Mouse (Mus musculus): Measurements from ENCODE around the gene Slc2a13. TPM values are rescaled to one million over a fixed set of nuclear protein-coding genes. Genes with fewer than 3 reads are reported as not detected.

The Slc2a13 gene
- polyA plus RNA-seq, 1 experiment from 2014 or later: 1.7 TPM

- H3K27me3 ChIP-seq (ENCODE audit: control insufficient read depth, insufficient read depth, low read length): peaks cover 7% of the 10 kb centered on the region; the same call in 1 of the 2 replicates
- ATAC-seq (ENCODE audit: low FRiP score): peak; percentile 90
- peak overlapping the region; percentile 70 for H3K4me2 ChIP-seq
- H3K4me3 ChIP-seq (ENCODE audit: low read depth, low read length): peak overlapping the region; percentile 58
- 0% methylated on average over 62 of the region's 91 CpGs for WGBS
- 0 out of 2 replicates have a peak, but pooled peaks cover 2% of the 10 kb centered on the region for H3K4me1 ChIP-seq (ENCODE audit: control insufficient read depth, insufficient read depth, low read length)
- no peaks in the 10 kb centered on the region for H3K36me3 ChIP-seq (ENCODE audit: control insufficient read depth, insufficient read depth, low read length)
- H3K27ac ChIP-seq (ENCODE audit: low read depth, low read length): 0 out of 2 replicates have a peak overlapping the region, but pooled peaks have one; percentile 8
- H3K9me3 ChIP-seq (ENCODE audit: control insufficient read depth, low read length): no peaks in the 10 kb centered on the region
- no peak for DNase-seq (ENCODE audit: low spot score, missing footprints)
- peak overlapping the region; percentile 62 for H3K9ac ChIP-seq (ENCODE audit: low read length)
Observed at GRCm38 (mm10) chr15:91572421-91573069, 516 bp downstream of the Slc2a13 start.

- peak overlapping the region; percentile 62 for H3K9ac ChIP-seq (ENCODE audit: low read length)
- peaks cover 7% of the 10 kb centered on the region; the same call in 1 of the 2 replicates for H3K27me3 ChIP-seq (ENCODE audit: control insufficient read depth, insufficient read depth, low read length)
- H3K27ac ChIP-seq (ENCODE audit: low read depth, low read length): no peak overlapping the region
- DNase-seq (ENCODE audit: low spot score, missing footprints) (peak; percentile 93), ATAC-seq (ENCODE audit: low FRiP score) (no peak)
- H3K4me2 ChIP-seq: peak overlapping the region; percentile 70
- 0 out of 2 replicates have a peak, but pooled peaks cover 2% of the 10 kb centered on the region for H3K4me1 ChIP-seq (ENCODE audit: control insufficient read depth, insufficient read depth, low read length)
- peak overlapping the region; percentile 58 for H3K4me3 ChIP-seq (ENCODE audit: low read depth, low read length)
- no peaks in the 10 kb centered on the region for H3K9me3 ChIP-seq (ENCODE audit: control insufficient read depth, low read length)
- 5% methylated on average over 8 of the region's 8 CpGs for WGBS
- no peaks in the 10 kb centered on the region for H3K36me3 ChIP-seq (ENCODE audit: control insufficient read depth, insufficient read depth, low read length)
Observed at GRCm38 (mm10) chr15:91571981-91572380, 1.1 kb downstream of the Slc2a13 start.

- peaks cover 3% of the 10 kb centered on the region; the same call in 1 of the 2 replicates for H3K27me3 ChIP-seq (ENCODE audit: control insufficient read depth, insufficient read depth, low read length)
- H3K4me3 ChIP-seq (ENCODE audit: low read depth, low read length): no peak overlapping the region
- H3K9me3 ChIP-seq (ENCODE audit: control insufficient read depth, low read length): no peaks in the 10 kb centered on the region
- DNase-seq (ENCODE audit: low spot score, missing footprints) (no peak), ATAC-seq (ENCODE audit: low FRiP score) (no peak)
- no peaks in the 10 kb centered on the region for H3K4me1 ChIP-seq (ENCODE audit: control insufficient read depth, insufficient read depth, low read length)
- no peak overlapping the region for H3K4me2 ChIP-seq
- no peak overlapping the region for H3K27ac ChIP-seq (ENCODE audit: low read depth, low read length)
- WGBS: 87% methylated on average over 8 of the region's 8 CpGs
- H3K36me3 ChIP-seq (ENCODE audit: control insufficient read depth, insufficient read depth, low read length): no peaks in the 10 kb centered on the region
- no peak overlapping the region for H3K9ac ChIP-seq (ENCODE audit: low read length)
Observed at GRCm38 (mm10) chr15:91566784-91567183, 6.3 kb downstream of the Slc2a13 start.

- Histone ChIP-seq H3K27me3 (ENCODE audit: control insufficient read depth, insufficient read depth, low read length) (no peaks in the 10 kb centered on the region), H3K36me3 (ENCODE audit: control insufficient read depth, insufficient read depth, low read length) (no peaks in the 10 kb centered on the region), H3K27ac (ENCODE audit: low read depth, low read length) (no peak overlapping the region), H3K4me2 (no peak overlapping the region), H3K4me1 (ENCODE audit: control insufficient read depth, insufficient read depth, low read length) (no peaks in the 10 kb centered on the region), H3K9ac (ENCODE audit: low read length) (no peak overlapping the region), H3K4me3 (ENCODE audit: low read depth, low read length) (no peak overlapping the region), H3K9me3 (ENCODE audit: control insufficient read depth, low read length) (no peaks in the 10 kb centered on the region)
- no peak for DNase-seq (ENCODE audit: low spot score, missing footprints)
- no peak for ATAC-seq (ENCODE audit: low FRiP score)
- WGBS: 91% methylated on average over 11 of the region's 11 CpGs
Observed at GRCm38 (mm10) chr15:91565025-91565605, 7.9 kb downstream of the Slc2a13 start.

GRCm38 (mm10) chr15:91561728-91562127 is 11.3 kb downstream of the Slc2a13 start:
- Histone ChIP-seq H3K27ac (ENCODE audit: low read depth, low read length) (no peak overlapping the region), H3K4me2 (no peak overlapping the region), H3K4me3 (ENCODE audit: low read depth, low read length) (no peak overlapping the region), H3K4me1 (ENCODE audit: control insufficient read depth, insufficient read depth, low read length) (no peaks in the 10 kb centered on the region), H3K9me3 (ENCODE audit: control insufficient read depth, low read length) (no peaks in the 10 kb centered on the region), H3K27me3 (ENCODE audit: control insufficient read depth, insufficient read depth, low read length) (no peaks in the 10 kb centered on the region), H3K36me3 (ENCODE audit: control insufficient read depth, insufficient read depth, low read length) (no peaks in the 10 kb centered on the region), H3K9ac (ENCODE audit: low read length) (no peak overlapping the region)
- DNase-seq (ENCODE audit: low spot score, missing footprints): no peak
- ATAC-seq (ENCODE audit: low FRiP score): no peak
- 89% methylated on average over 6 of the region's 6 CpGs for WGBS

GRCm38 (mm10) chr15:91555336-91555736 is 17.7 kb downstream of the Slc2a13 start:
- no peaks in the 10 kb centered on the region for H3K36me3 ChIP-seq (ENCODE audit: control insufficient read depth, insufficient read depth, low read length)
- no peaks in the 10 kb centered on the region for H3K9me3 ChIP-seq (ENCODE audit: control insufficient read depth, low read length)
- no peaks in the 10 kb centered on the region for H3K4me1 ChIP-seq (ENCODE audit: control insufficient read depth, insufficient read depth, low read length)
- H3K4me2 ChIP-seq: no peak overlapping the region
- no peak overlapping the region for H3K27ac ChIP-seq (ENCODE audit: low read depth, low read length)
- WGBS: 84% methylated on average over 6 of the region's 6 CpGs
- H3K4me3 ChIP-seq (ENCODE audit: low read depth, low read length): no peak overlapping the region
- no peaks in the 10 kb centered on the region for H3K27me3 ChIP-seq (ENCODE audit: control insufficient read depth, insufficient read depth, low read length)
- DNase-seq (ENCODE audit: low spot score, missing footprints): no peak
- H3K9ac ChIP-seq (ENCODE audit: low read length): no peak overlapping the region
- no peak for ATAC-seq (ENCODE audit: low FRiP score)

GRCm38 (mm10) chr15:91548586-91549268 is 24.3 kb downstream of the Slc2a13 start:
- H3K27ac ChIP-seq (ENCODE audit: low read depth, low read length): no peak overlapping the region
- H3K27me3 ChIP-seq (ENCODE audit: control insufficient read depth, insufficient read depth, low read length): no peaks in the 10 kb centered on the region
- DNase-seq (ENCODE audit: low spot score, missing footprints) (no peak), ATAC-seq (ENCODE audit: low FRiP score) (no peak)
- H3K36me3 ChIP-seq (ENCODE audit: control insufficient read depth, insufficient read depth, low read length): no peaks in the 10 kb centered on the region
- no peaks in the 10 kb centered on the region for H3K9me3 ChIP-seq (ENCODE audit: control insufficient read depth, low read length)
- H3K4me3 ChIP-seq (ENCODE audit: low read depth, low read length): no peak overlapping the region
- no peaks in the 10 kb centered on the region for H3K4me1 ChIP-seq (ENCODE audit: control insufficient read depth, insufficient read depth, low read length)
- no peak overlapping the region for H3K4me2 ChIP-seq
- H3K9ac ChIP-seq (ENCODE audit: low read length): no peak overlapping the region
- WGBS: 84% methylated on average over 12 of the region's 12 CpGs

GRCm38 (mm10) chr15:91544586-91544985 is 28.5 kb downstream of the Slc2a13 start:
- Histone ChIP-seq H3K9me3 (ENCODE audit: control insufficient read depth, low read length) (no peaks in the 10 kb centered on the region), H3K27ac (ENCODE audit: low read depth, low read length) (no peak overlapping the region), H3K4me3 (ENCODE audit: low read depth, low read length) (no peak overlapping the region), H3K9ac (ENCODE audit: low read length) (no peak overlapping the region), H3K4me1 (ENCODE audit: control insufficient read depth, insufficient read depth, low read length) (no peaks in the 10 kb centered on the region), H3K27me3 (ENCODE audit: control insufficient read depth, insufficient read depth, low read length) (no peaks in the 10 kb centered on the region), H3K36me3 (ENCODE audit: control insufficient read depth, insufficient read depth, low read length) (no peaks in the 10 kb centered on the region), H3K4me2 (no peak overlapping the region)
- DNase-seq (ENCODE audit: low spot score, missing footprints): no peak
- no peak for ATAC-seq (ENCODE audit: low FRiP score)
- WGBS: 80% methylated on average over 4 of the region's 4 CpGs

GRCm38 (mm10) chr15:91538439-91538838 is 34.6 kb downstream of the Slc2a13 start:
- ATAC-seq (ENCODE audit: low FRiP score): no peak
- no peaks in the 10 kb centered on the region for H3K4me1 ChIP-seq (ENCODE audit: control insufficient read depth, insufficient read depth, low read length)
- no peak overlapping the region for H3K27ac ChIP-seq (ENCODE audit: low read depth, low read length)
- H3K9me3 ChIP-seq (ENCODE audit: control insufficient read depth, low read length): no peaks in the 10 kb centered on the region
- no peaks in the 10 kb centered on the region for H3K36me3 ChIP-seq (ENCODE audit: control insufficient read depth, insufficient read depth, low read length)
- H3K27me3 ChIP-seq (ENCODE audit: control insufficient read depth, insufficient read depth, low read length): no peaks in the 10 kb centered on the region
- no peak for DNase-seq (ENCODE audit: low spot score, missing footprints)
- H3K4me3 ChIP-seq (ENCODE audit: low read depth, low read length): no peak overlapping the region
- no peak overlapping the region for H3K4me2 ChIP-seq
- no peak overlapping the region for H3K9ac ChIP-seq (ENCODE audit: low read length)
